Mouse (Mus musculus) bone marrow macrophage, adult 2 months (primary cell): ENCODE data around the gene Tpra1.

ENCODE experiments used
- CTCF ChIP-seq: IDR thresholded peaks from 2 replicates; pipeline ENCODE4 v1.5.1; 2012; ENCODE audit warnings: low read depth, mild to moderate bottlenecking, low read length, moderate library complexity
- POLR2A ChIP-seq: IDR thresholded peaks from 2 replicates; pipeline ENCODE4 v1.6.1; 2012; ENCODE audit warnings: mild to moderate bottlenecking, low read depth, low read length, borderline replicate concordance

- TF ChIP-seq POLR2A, result no peak
- no peak for TF ChIP-seq CTCF
These were observed 39.6 kb downstream of the Tpra1 start for GRCm38 (mm10) chr6:88941628-88942027.
